Mouse (Mus musculus): ENCODE results near the gene Proser3. TPM values are rescaled to one million over a fixed set of nuclear protein-coding genes. Genes with fewer than 3 reads are reported as not detected.

The Proser3 gene
- polyA plus RNA-seq, 1 experiment from 2014 or later, result 18.6 TPM

DNA sequence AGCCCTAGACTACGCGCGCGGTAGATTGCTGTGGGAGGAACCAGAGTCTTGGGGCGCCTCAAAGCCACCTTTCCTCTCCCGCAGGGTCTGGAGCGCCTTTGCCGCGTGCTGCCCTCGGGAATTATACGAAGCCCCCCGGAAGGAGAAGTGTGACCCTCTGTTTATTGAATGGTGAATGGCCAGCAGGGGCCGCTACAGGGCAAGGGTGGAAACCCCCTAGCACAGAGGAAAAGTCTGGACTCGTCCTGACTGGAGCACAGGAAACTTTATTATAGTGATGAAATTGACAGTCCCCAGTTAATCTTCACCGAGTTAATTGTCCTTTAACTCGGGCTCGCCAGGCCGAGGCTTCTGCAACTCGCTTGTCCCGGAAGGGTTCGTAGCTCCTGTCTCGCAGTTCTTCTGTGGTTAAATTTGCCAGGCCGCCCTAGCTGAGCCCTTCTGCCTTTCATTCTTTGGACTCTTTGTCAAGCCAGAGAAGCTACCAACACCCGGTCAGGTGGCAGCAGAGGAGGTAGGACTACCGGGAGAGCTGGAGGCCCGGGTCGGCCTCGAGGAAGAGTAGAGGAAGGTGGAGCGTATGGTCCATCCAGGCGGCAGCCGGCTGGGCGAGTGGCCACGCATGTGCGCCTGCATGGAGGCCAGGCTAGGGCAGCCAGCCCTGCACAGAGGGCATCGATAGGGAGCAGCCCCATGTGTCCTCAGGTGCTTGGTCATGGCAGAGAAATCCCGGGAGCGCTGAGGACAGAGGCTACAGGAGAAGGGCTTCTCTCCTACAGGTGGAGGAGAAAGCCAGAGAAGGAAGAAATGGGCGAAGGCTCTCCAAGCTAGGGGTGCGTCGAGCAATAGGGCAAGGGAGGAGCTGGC lies 37.6 kb upstream of the Proser3 start:
- H3K4me1 ChIP-seq, result peaks cover 27% of the 10 kb centered on the region
- H3K9ac ChIP-seq, result peak overlapping the region; percentile 99
- peak overlapping the region; percentile 99 for H3K4me3 ChIP-seq (replicated peaks)
- peaks cover 21% of the 10 kb centered on the region for H3K36me3 ChIP-seq (replicated peaks)
- H3K27ac ChIP-seq, result peak overlapping the region; percentile 95
- ATAC-seq (ENCODE audit: low FRiP score), result peak; percentile 60
- WGBS, result 29% methylated on average over 40 of the region's 40 CpGs
- H3K9me3 ChIP-seq, result no peaks in the 10 kb centered on the region
- H3K27me3 ChIP-seq, result no peaks in the 10 kb centered on the region
- peak overlapping the region; percentile 96 for H3K4me2 ChIP-seq

GRCm38 (mm10) chr7:30588676-30589434 lies 36.8 kb upstream of the Proser3 start, which contains the start of gene Kmt2b:
TSS of gene Kmt2b (minus strand) at chr7:30588726.
- Histone ChIP-seq H3K9me3 (no peaks in the 10 kb centered on the region), H3K4me2 (peak within 1 kb of the TSS; percentile 96), H3K36me3 (replicated peaks) (peaks cover 29% of the 10 kb centered on the region), H3K9ac (peak within 1 kb of the TSS; percentile 99), H3K4me1 (peaks cover 27% of the 10 kb centered on the region), H3K4me3 (replicated peaks) (peak within 1 kb of the TSS; percentile 99), H3K27me3 (no peaks in the 10 kb centered on the region), H3K27ac (peak within 1 kb of the TSS; percentile 95)
- WGBS, result under 1% methylated on average over 51 of the region's 68 CpGs
- ATAC-seq (ENCODE audit: low FRiP score), result peak; percentile 96

DNA sequence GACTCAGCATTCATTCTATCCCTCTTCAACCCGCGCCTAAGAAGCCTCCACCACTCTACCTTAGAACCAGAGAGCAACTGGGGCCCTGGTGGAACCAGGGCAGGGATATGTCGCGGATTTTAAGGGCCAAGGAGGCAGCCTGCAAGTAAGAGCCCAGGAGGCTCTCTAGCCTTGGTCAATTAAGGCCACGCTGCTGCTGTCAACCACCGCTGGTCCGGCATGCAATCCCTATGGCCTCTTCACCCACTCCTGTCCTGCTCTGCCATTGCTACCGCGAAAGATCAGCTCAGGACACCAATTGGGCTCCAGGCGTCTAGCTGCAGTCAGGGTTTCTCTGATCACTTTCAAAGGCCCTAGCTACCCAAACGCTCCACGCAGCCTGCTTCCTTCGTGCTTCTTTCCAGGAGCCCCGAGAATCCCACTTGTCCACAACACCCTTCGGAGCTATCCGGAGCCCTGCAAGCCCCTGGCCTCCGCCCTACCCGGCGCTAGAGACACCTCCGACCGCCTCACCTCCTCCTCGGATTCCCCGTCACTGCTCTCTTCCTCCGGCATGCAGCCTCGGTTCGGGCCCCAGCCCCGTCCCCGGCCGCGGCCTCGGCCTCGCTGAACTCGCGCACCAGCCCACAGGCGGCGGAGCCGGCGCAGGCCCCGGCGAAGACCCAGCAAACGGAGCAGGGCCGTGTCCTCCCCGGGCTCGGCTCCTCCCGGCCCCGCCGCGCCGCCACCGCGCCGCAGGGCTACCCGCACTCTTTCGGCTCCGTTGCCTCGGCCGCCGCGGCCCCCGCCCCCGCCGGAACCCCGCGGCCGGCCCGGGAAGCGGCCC lies 36.0 kb upstream of the Proser3 start:
- Histone ChIP-seq H3K36me3 (replicated peaks) (peaks cover 37% of the 10 kb centered on the region), H3K4me3 (replicated peaks) (peak overlapping the region; percentile 99), H3K4me2 (peak overlapping the region; percentile 96), H3K4me1 (peaks cover 27% of the 10 kb centered on the region), H3K27ac (peak overlapping the region; percentile 95), H3K9me3 (no peaks in the 10 kb centered on the region), H3K9ac (peak overlapping the region; percentile 99), H3K27me3 (no peaks in the 10 kb centered on the region)
- under 1% methylated on average over 59 of the region's 67 CpGs for WGBS
- peak; percentile 55 for ATAC-seq (ENCODE audit: low FRiP score)

GRCm38 (mm10) chr7:30586455-30587020 lies 34.4 kb upstream of the Proser3 start:
- Histone ChIP-seq H3K4me2 (peak overlapping the region; percentile 96), H3K9ac (peak overlapping the region; percentile 99; the same call in 1 of the 2 replicates)

GRCm38 (mm10) chr7:30585170-30585569 lies 33.1 kb upstream of the Proser3 start:
- H3K27me3 ChIP-seq, result no peaks in the 10 kb centered on the region
- no peak for ATAC-seq (ENCODE audit: low FRiP score)
- no peak overlapping the region for H3K9ac ChIP-seq
- no peaks in the 10 kb centered on the region for H3K9me3 ChIP-seq
- no peak overlapping the region for H3K27ac ChIP-seq
- no peak overlapping the region for H3K4me3 ChIP-seq (replicated peaks)
- H3K36me3 ChIP-seq (replicated peaks), result peaks cover 66% of the 10 kb centered on the region
- no peak overlapping the region for H3K4me2 ChIP-seq
- 94% methylated on average over 7 of the region's 7 CpGs for WGBS
- peaks cover 24% of the 10 kb centered on the region for H3K4me1 ChIP-seq

More at GRCm38 (mm10) chr7:30586455-30587020, 34.4 kb upstream of the Proser3 start:
- no peaks in the 10 kb centered on the region for H3K27me3 ChIP-seq
- no peak for ATAC-seq (ENCODE audit: low FRiP score)
- H3K4me1 ChIP-seq, result peaks cover 24% of the 10 kb centered on the region
- WGBS, result 92% methylated on average over 28 of the region's 28 CpGs
- H3K27ac ChIP-seq, result no peak overlapping the region
- H3K36me3 ChIP-seq (replicated peaks), result peaks cover 52% of the 10 kb centered on the region
- H3K4me3 ChIP-seq (replicated peaks), result peak overlapping the region; percentile 99
- no peaks in the 10 kb centered on the region for H3K9me3 ChIP-seq

DNA sequence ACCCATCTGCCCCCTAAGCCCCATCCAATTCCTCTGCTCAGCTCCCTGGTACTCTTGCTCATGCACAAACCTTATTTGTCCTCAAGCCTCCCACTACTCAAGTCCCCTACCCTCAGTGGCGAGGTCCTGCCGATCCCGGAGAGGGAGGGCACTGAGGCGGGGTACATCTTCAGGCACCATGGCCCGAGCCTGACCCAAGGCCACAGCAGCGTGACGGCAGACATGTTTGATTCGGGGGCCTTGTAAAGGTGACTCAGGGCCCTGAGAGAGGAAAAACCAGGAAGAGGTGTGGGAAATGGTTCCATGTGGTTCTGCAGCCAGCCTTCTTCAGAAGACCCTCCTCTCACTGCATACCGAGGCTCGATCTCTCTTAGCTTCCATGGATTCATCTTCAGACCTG lies 32.2 kb upstream of the Proser3 start:
- Histone ChIP-seq H3K36me3 (replicated peaks) (peaks cover 74% of the 10 kb centered on the region), H3K27me3 (no peaks in the 10 kb centered on the region), H3K9ac (no peak overlapping the region), H3K4me3 (replicated peaks) (no peak overlapping the region), H3K27ac (no peak overlapping the region), H3K4me2 (no peak overlapping the region), H3K4me1 (peaks cover 18% of the 10 kb centered on the region), H3K9me3 (no peaks in the 10 kb centered on the region)
- ATAC-seq (ENCODE audit: low FRiP score), result no peak
- WGBS, result 93% methylated on average over 10 of the region's 10 CpGs

DNA sequence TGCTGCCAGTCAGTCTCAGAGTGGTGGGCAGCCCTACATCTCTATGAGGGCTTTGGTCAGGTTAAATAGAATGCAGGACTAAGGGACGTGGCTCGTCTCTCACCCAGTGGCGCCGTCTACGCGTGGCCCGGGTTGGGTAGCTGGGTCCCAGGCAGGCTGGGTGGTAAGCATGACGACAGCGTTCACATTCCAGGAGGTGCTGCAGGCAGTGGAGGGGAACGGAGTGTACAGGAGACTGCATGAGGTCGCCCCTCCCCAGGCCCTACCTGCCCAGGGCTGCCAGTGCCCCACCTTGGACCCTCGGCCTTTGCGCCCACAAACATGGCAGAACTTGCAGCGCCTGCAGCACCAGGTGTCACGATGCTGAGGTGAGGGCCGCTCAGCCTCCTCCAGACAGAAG lies 29.4 kb upstream of the Proser3 start:
- no peaks in the 10 kb centered on the region for H3K27me3 ChIP-seq
- no peak overlapping the region for H3K4me3 ChIP-seq (replicated peaks)
- H3K9ac ChIP-seq, result no peak overlapping the region
- no peak overlapping the region for H3K4me2 ChIP-seq
- H3K4me1 ChIP-seq, result peaks cover 5% of the 10 kb centered on the region
- ATAC-seq (ENCODE audit: low FRiP score), result no peak
- H3K36me3 ChIP-seq (replicated peaks), result peaks cover 99% of the 10 kb centered on the region
- H3K9me3 ChIP-seq, result no peaks in the 10 kb centered on the region
- H3K27ac ChIP-seq, result no peak overlapping the region
- 97% methylated on average over 16 of the region's 16 CpGs for WGBS

DNA sequence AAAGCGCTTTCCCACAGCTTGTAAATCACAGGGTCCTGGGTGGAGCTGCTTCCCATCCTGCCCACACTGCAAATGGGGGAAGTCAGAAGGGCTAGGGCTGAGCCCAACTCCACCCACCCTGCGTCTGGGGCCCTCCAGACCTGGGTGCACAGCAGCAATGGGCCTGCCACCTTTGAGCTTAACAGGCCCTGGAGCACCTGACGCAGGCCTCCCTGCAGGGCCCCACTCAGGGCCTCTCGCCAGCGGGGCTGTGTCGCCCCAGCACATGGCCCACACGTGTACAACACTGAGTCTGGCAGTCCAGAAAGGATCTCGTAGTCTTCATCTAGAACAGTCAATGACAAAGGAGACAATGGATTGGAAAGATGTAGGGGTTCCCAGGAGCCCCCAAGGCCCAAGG lies 27.9 kb upstream of the Proser3 start:
- Histone ChIP-seq H3K27me3 (no peaks in the 10 kb centered on the region), H3K9me3 (no peaks in the 10 kb centered on the region), H3K4me2 (no peak overlapping the region), H3K9ac (no peak overlapping the region), H3K27ac (no peak overlapping the region), H3K4me3 (replicated peaks) (no peak overlapping the region), H3K4me1 (no peaks in the 10 kb centered on the region), H3K36me3 (replicated peaks) (peaks cover 99% of the 10 kb centered on the region)
- no peak for ATAC-seq (ENCODE audit: low FRiP score)
- 94% methylated on average over 8 of the region's 8 CpGs for WGBS

- 85% methylated on average over 2 of the region's 2 CpGs for WGBS
- Histone ChIP-seq H3K36me3 (replicated peaks) (peaks cover 97% of the 10 kb centered on the region), H3K4me3 (replicated peaks) (no peak overlapping the region), H3K9me3 (no peaks in the 10 kb centered on the region), H3K4me1 (no peaks in the 10 kb centered on the region; the same call in 1 of the 2 replicates), H3K27ac (no peak overlapping the region), H3K9ac (no peak overlapping the region), H3K4me2 (no peak overlapping the region), H3K27me3 (no peaks in the 10 kb centered on the region)
- no peak for ATAC-seq (ENCODE audit: low FRiP score)
Measured at GRCm38 (mm10) chr7:30572969-30573368, 20.9 kb upstream of the Proser3 start.

DNA sequence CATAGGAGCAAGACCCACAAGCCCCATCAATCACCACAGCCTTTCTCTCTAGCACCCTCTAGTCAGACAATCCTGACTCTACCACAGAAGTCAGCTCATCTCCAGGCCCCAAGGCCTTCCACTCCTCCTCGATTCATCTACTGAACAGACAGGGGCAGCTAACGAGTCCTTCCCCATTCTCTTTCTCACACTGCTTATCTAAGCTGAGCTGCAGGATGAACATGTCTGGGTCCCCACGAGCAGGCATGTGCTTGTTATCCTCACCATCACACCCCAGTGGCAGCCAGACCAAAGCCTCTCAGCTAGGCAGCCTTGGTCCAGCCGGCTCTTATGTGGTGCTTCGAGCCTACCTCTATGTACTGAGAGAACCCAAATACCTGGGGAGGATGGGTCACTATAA lies 20.3 kb upstream of the Proser3 start:
- no peaks in the 10 kb centered on the region for H3K27me3 ChIP-seq
- WGBS, result 89% methylated on average over 5 of the region's 5 CpGs
- ATAC-seq (ENCODE audit: low FRiP score), result no peak
- no peaks in the 10 kb centered on the region; the same call in 1 of the 2 replicates for H3K4me1 ChIP-seq
- H3K9me3 ChIP-seq, result no peaks in the 10 kb centered on the region
- H3K36me3 ChIP-seq (replicated peaks), result peaks cover 95% of the 10 kb centered on the region
- H3K4me3 ChIP-seq (replicated peaks), result no peak overlapping the region
- no peak overlapping the region for H3K4me2 ChIP-seq
- H3K27ac ChIP-seq, result no peak overlapping the region
- H3K9ac ChIP-seq, result no peak overlapping the region

GRCm38 (mm10) chr7:30567555-30567954 lies 15.5 kb upstream of the Proser3 start:
- H3K27me3 ChIP-seq, result no peaks in the 10 kb centered on the region
- peaks cover 8% of the 10 kb centered on the region for H3K4me1 ChIP-seq
- H3K27ac ChIP-seq, result no peak overlapping the region
- 93% methylated on average over 11 of the region's 11 CpGs for WGBS
- H3K4me2 ChIP-seq, result no peak overlapping the region
- ATAC-seq (ENCODE audit: low FRiP score), result no peak
- H3K36me3 ChIP-seq (replicated peaks), result peaks cover 68% of the 10 kb centered on the region
- no peak overlapping the region for H3K4me3 ChIP-seq (replicated peaks)
- no peaks in the 10 kb centered on the region for H3K9me3 ChIP-seq
- H3K9ac ChIP-seq, result no peak overlapping the region
